Mouse (Mus musculus): Measurements from ENCODE around the gene Cntn4. TPM values are rescaled to one million over a fixed set of nuclear protein-coding genes. Genes with fewer than 3 reads are reported as not detected.

Gene Cntn4
- polyA plus RNA-seq, 1 experiment from 2014 or later, result 34.0 TPM

DNA sequence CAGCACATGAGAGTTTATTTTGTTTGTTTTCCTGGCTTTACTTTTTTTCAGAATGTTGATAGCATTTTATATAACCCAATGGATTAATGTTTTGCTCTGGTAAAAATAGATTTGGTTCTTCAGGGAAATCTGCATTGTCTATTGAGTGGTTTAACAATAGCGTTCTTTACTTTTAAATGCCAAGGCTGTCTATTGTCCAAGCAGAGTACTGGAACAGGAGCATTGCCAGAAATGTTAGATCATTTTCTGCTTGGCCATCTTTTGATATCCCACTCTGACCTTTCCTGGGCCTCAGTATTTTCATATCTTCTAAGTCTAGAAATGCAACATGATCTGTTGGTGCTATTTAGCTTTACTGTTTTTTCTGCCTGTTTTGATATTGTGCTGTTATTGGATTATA lies 804.1 kb downstream of the Cntn4 start:
- H3K4me3 ChIP-seq (replicated peaks; ENCODE audit: low read length), result no peak overlapping the region
- DNase-seq (ENCODE audit: low spot score) (no peak), ATAC-seq (ENCODE audit: low FRiP score) (no peak)
- H3K4me1 ChIP-seq (replicated peaks; ENCODE audit: control insufficient read depth, insufficient read depth, low read length), result no peaks in the 10 kb centered on the region
- H3K4me2 ChIP-seq (replicated peaks), result no peak overlapping the region
- H3K27ac ChIP-seq, result no peak overlapping the region
- H3K36me3 ChIP-seq (replicated peaks; ENCODE audit: control insufficient read depth, insufficient read depth), result no peaks in the 10 kb centered on the region
- no peaks in the 10 kb centered on the region for H3K27me3 ChIP-seq (ENCODE audit: control insufficient read depth, insufficient read depth, low read length)
- 92% methylated on average over 1 of the region's 1 CpGs for WGBS
- H3K9ac ChIP-seq, result no peak overlapping the region
- no peaks in the 10 kb centered on the region for H3K9me3 ChIP-seq (ENCODE audit: control insufficient read depth, low read length)

DNA sequence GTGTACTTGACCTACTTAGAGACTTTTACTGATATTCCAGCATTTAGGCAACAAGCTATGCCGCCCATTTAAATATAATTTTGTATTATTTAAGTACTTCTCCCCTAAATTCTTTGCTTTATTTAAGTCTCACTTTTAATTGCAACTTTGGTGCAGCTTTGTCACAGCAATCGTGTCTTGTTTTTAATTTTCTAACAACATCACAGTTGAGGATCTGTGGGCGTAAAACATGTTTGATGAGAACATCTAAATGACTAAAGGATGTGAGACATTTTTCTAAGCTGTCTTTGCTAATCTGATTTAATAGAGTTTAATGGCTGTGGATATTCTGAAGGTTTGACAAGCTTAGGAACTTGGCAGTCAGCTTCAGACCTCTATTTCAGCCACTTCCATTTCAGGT lies 818.8 kb downstream of the Cntn4 start:
- WGBS, result 90% methylated on average over 3 of the region's 3 CpGs
- H3K4me2 ChIP-seq (replicated peaks), result no peak overlapping the region
- no peak overlapping the region for H3K4me3 ChIP-seq (replicated peaks; ENCODE audit: low read length)
- DNase-seq (ENCODE audit: low spot score) (no peak), ATAC-seq (ENCODE audit: low FRiP score) (no peak)
- H3K36me3 ChIP-seq (replicated peaks; ENCODE audit: control insufficient read depth, insufficient read depth), result no peaks in the 10 kb centered on the region
- H3K27ac ChIP-seq, result no peak overlapping the region
- H3K9ac ChIP-seq, result no peak overlapping the region
- no peaks in the 10 kb centered on the region for H3K4me1 ChIP-seq (replicated peaks; ENCODE audit: control insufficient read depth, insufficient read depth, low read length)
- H3K9me3 ChIP-seq (ENCODE audit: control insufficient read depth, low read length), result no peaks in the 10 kb centered on the region
- H3K27me3 ChIP-seq (ENCODE audit: control insufficient read depth, insufficient read depth, low read length), result no peaks in the 10 kb centered on the region

DNA sequence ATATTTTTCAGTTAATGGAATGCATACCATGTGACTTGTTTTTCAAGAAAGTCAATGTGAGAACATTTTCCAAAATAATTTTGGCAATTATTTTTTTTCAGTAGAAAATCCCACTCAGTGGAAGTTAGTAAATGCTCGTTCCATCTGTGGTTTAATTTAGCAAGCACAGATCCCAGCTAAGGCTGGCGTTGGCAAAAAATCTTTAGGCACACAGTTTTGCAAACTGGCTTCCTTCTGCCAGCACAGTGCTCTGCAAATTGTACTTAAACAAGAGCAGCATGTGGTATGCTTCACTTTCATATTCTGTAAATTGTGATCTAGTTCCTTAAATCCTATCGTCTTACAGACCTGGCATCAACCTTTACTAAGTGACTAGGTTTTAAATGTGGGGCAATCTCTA lies 821.7 kb downstream of the Cntn4 start:
- DNase-seq (ENCODE audit: low spot score) (no peak), ATAC-seq (ENCODE audit: low FRiP score) (no peak)
- Histone ChIP-seq H3K4me2 (replicated peaks) (no peak overlapping the region), H3K4me1 (replicated peaks; ENCODE audit: control insufficient read depth, insufficient read depth, low read length) (no peaks in the 10 kb centered on the region; the same call in 1 of the 2 replicates), H3K4me3 (replicated peaks; ENCODE audit: low read length) (no peak overlapping the region), H3K36me3 (replicated peaks; ENCODE audit: control insufficient read depth, insufficient read depth) (no peaks in the 10 kb centered on the region), H3K9ac (no peak overlapping the region), H3K27ac (no peak overlapping the region), H3K27me3 (ENCODE audit: control insufficient read depth, insufficient read depth, low read length) (no peaks in the 10 kb centered on the region), H3K9me3 (ENCODE audit: control insufficient read depth, low read length) (no peaks in the 10 kb centered on the region)
- WGBS, result 88% methylated on average over 3 of the region's 3 CpGs

DNA sequence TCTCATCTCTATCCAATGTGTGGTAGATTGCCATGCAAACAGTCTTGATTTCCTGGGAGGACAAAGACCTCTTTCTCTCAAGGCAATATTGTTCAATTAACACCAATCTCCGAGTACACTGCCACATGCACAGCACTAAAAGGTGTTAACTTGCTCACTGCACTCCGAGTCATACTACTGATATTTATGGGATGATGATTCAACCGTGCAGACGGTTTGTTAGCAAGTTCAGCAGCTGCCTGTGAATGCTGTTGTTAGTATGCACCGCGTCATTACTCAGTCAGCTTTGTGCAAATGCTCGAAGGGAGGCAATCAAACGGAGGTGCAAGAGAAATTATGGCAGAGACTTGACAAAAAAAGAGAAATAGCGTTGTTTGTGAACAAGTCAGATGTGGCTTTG lies 826.5 kb downstream of the Cntn4 start:
- 55% methylated on average over 9 of the region's 9 CpGs for WGBS
- Histone ChIP-seq H3K27me3 (ENCODE audit: control insufficient read depth, insufficient read depth, low read length) (no peaks in the 10 kb centered on the region), H3K9ac (no peak overlapping the region), H3K9me3 (ENCODE audit: control insufficient read depth, low read length) (no peaks in the 10 kb centered on the region), H3K4me1 (replicated peaks; ENCODE audit: control insufficient read depth, insufficient read depth, low read length) (no peaks in the 10 kb centered on the region; the same call in 1 of the 2 replicates), H3K36me3 (replicated peaks; ENCODE audit: control insufficient read depth, insufficient read depth) (no peaks in the 10 kb centered on the region), H3K27ac (no peak overlapping the region), H3K4me3 (replicated peaks; ENCODE audit: low read length) (no peak overlapping the region), H3K4me2 (replicated peaks) (no peak overlapping the region)
- ATAC-seq (ENCODE audit: low FRiP score) (no peak), DNase-seq (ENCODE audit: low spot score) (no peak)

DNA sequence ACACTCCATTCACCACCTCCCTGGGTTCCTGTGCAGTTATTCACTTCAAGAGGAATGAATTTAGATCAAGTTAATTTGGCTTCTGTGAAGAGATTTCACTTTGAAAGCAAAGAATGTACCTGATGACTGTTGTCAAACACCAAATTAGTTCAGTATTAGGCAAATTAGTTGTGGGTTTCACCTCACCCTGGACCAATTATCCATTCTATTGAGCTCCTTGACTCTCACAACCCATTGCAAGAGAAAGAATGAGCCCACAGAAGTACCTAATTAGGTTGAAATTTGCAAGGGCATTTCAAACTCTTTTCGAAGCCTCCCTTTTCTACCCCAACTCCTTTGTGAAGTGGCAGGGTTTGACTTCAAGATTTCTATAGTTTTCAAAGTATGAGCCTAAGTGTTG lies 842.9 kb downstream of the Cntn4 start:
- ATAC-seq (ENCODE audit: low FRiP score) (no peak), DNase-seq (ENCODE audit: low spot score) (no peak)
- Histone ChIP-seq H3K27ac (no peak overlapping the region), H3K27me3 (ENCODE audit: control insufficient read depth, insufficient read depth, low read length) (no peaks in the 10 kb centered on the region), H3K36me3 (replicated peaks; ENCODE audit: control insufficient read depth, insufficient read depth) (no peaks in the 10 kb centered on the region), H3K4me3 (replicated peaks; ENCODE audit: low read length) (no peak overlapping the region), H3K4me2 (replicated peaks) (no peak overlapping the region), H3K4me1 (replicated peaks; ENCODE audit: control insufficient read depth, insufficient read depth, low read length) (no peaks in the 10 kb centered on the region), H3K9me3 (ENCODE audit: control insufficient read depth, low read length) (no peaks in the 10 kb centered on the region), H3K9ac (no peak overlapping the region)
- WGBS, result 77% methylated on average over 1 of the region's 1 CpGs

DNA sequence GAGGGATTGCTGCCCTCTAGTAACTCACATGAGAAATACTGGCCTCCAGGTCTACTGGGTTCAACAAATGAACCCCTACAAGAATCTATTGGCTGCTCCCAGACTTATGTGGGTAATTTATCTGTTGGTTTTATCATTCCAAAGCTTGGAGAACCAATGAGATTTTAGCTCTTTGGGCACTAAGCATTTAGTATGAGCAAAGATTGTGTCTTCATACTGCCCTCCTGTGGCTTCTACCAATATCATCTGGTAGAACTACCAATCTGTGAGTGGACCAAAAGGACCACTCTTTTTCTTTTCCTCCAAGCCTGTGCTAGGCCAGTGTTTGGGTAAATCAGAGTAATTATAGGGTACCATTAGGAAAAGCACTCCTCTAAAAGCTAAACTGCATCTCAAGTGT lies 866.0 kb downstream of the Cntn4 start:
- no peak overlapping the region for H3K9ac ChIP-seq
- H3K4me2 ChIP-seq (replicated peaks), result no peak overlapping the region
- no peak overlapping the region for H3K27ac ChIP-seq
- H3K27me3 ChIP-seq (ENCODE audit: control insufficient read depth, insufficient read depth, low read length), result no peaks in the 10 kb centered on the region
- no peak for ATAC-seq (ENCODE audit: low FRiP score)
- no peaks in the 10 kb centered on the region for H3K9me3 ChIP-seq (ENCODE audit: control insufficient read depth, low read length)
- no peak for DNase-seq (ENCODE audit: low spot score)
- H3K36me3 ChIP-seq (replicated peaks; ENCODE audit: control insufficient read depth, insufficient read depth), result no peaks in the 10 kb centered on the region
- H3K4me1 ChIP-seq (replicated peaks; ENCODE audit: control insufficient read depth, insufficient read depth, low read length), result no peaks in the 10 kb centered on the region
- no peak overlapping the region for H3K4me3 ChIP-seq (replicated peaks; ENCODE audit: low read length)

DNA sequence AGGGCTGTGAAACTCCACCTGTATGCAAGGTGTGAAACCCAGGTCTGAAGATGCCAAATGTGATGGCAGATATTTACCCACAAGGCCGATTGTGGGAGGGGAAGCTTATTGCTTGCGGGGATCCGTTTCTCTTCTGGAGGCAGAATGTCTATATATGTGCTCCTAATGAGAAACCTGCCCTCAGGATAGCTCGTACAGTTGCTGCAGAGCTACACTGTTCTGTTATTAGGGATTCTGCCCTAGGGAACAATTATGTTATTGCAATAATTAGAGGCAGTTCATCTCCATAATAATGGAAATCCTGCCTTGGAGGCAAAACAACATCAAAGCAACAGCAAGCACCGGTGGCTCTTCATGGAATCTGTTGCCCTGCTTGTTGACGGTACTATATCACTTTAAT lies 884.2 kb downstream of the Cntn4 start:
- WGBS, result 46% methylated on average over 6 of the region's 6 CpGs
- Histone ChIP-seq H3K36me3 (replicated peaks; ENCODE audit: control insufficient read depth, insufficient read depth) (no peaks in the 10 kb centered on the region), H3K9me3 (ENCODE audit: control insufficient read depth, low read length) (no peaks in the 10 kb centered on the region), H3K4me2 (replicated peaks) (no peak overlapping the region), H3K9ac (no peak overlapping the region), H3K27me3 (ENCODE audit: control insufficient read depth, insufficient read depth, low read length) (no peaks in the 10 kb centered on the region), H3K4me1 (replicated peaks; ENCODE audit: control insufficient read depth, insufficient read depth, low read length) (0 out of 2 replicates have a peak, but pooled peaks cover 5% of the 10 kb centered on the region), H3K27ac (no peak overlapping the region), H3K4me3 (replicated peaks; ENCODE audit: low read length) (no peak overlapping the region)
- DNase-seq (ENCODE audit: low spot score) (no peak), ATAC-seq (ENCODE audit: low FRiP score) (peak; percentile 60; the same call in 1 of the 2 replicates)

DNA sequence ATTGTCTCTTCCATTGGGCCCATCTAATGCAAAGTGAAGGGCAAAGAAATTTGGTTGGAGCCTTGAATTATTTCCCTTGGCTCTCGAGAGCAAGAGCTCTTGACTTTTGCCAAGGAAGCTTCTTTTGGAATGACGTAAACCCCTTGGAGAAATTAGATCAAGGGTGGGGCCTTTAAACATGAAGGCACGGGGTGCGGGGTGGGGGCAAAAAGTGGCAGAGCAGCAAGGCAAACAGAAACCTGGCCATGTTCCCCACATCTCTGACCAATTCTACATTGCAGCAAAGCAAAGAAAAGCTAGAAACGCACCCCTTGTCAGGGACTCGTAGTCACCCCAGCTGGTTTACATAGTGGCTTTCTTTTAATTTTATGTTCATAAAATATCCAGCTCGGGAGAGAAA lies 887.9 kb downstream of the Cntn4 start:
- no peaks in the 10 kb centered on the region for H3K9me3 ChIP-seq (ENCODE audit: control insufficient read depth, low read length)
- H3K4me1 ChIP-seq (replicated peaks; ENCODE audit: control insufficient read depth, insufficient read depth, low read length), result 0 out of 2 replicates have a peak, but pooled peaks cover 5% of the 10 kb centered on the region
- H3K36me3 ChIP-seq (replicated peaks; ENCODE audit: control insufficient read depth, insufficient read depth), result no peaks in the 10 kb centered on the region
- no peak overlapping the region for H3K4me3 ChIP-seq (replicated peaks; ENCODE audit: low read length)
- H3K27ac ChIP-seq, result peak overlapping the region; percentile 38; the same call in 1 of the 2 replicates
- H3K9ac ChIP-seq, result no peak overlapping the region
- H3K27me3 ChIP-seq (ENCODE audit: control insufficient read depth, insufficient read depth, low read length), result no peaks in the 10 kb centered on the region
- WGBS, result 74% methylated on average over 7 of the region's 7 CpGs
- ATAC-seq (ENCODE audit: low FRiP score) (no peak), DNase-seq (ENCODE audit: low spot score) (no peak)
- H3K4me2 ChIP-seq (replicated peaks), result no peak overlapping the region

DNA sequence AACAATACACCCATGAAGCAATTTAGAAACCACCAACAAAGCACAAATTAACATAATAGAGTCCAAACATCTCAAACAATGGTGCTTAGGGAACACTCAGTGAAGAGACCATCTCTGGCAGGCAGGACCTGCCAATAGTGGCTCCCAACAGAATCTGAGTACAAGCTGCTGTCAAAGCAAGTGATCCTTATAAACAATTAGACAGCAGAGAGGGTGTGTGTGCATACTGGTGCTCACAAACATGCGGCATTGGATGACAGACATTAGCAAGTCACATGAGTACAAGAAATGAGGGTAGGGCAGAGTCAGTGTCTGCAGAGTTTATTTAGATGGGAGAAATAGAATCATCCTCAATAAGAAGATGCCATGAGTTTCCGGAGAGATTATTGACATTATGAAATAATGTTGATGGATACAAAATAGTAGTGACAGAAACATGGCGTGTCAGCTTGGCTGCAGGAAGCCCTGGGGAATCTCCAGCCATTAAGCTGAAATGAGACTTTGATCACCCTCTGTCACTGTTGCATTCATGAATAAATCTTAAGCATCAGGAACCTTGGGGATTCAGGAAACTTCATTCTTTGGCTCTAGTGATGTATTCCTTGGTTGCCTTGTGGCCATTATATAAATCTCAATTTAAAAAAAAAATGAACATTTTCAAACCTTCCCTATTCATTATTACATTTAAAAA lies 888.5 kb downstream of the Cntn4 start:
- Histone ChIP-seq H3K4me2 (replicated peaks) (no peak overlapping the region), H3K4me3 (replicated peaks; ENCODE audit: low read length) (no peak overlapping the region), H3K27ac (peak overlapping the region; percentile 38; the same call in 1 of the 2 replicates), H3K9me3 (ENCODE audit: control insufficient read depth, low read length) (no peaks in the 10 kb centered on the region), H3K9ac (no peak overlapping the region), H3K36me3 (replicated peaks; ENCODE audit: control insufficient read depth, insufficient read depth) (no peaks in the 10 kb centered on the region), H3K4me1 (replicated peaks; ENCODE audit: control insufficient read depth, insufficient read depth, low read length) (0 out of 2 replicates have a peak, but pooled peaks cover 5% of the 10 kb centered on the region), H3K27me3 (ENCODE audit: control insufficient read depth, insufficient read depth, low read length) (no peaks in the 10 kb centered on the region)
- DNase-seq (ENCODE audit: low spot score) (no peak), ATAC-seq (ENCODE audit: low FRiP score) (no peak; the same call in 1 of the 2 replicates)
- WGBS, result 31% methylated on average over 3 of the region's 3 CpGs

Measured in hindbrain, embryonic 14.5 days (tissue).